Mouse (Mus musculus) macrophage (primary cell): Measurements from ENCODE around the gene Add3. TPM values are rescaled to one million over a fixed set of nuclear protein-coding genes. Genes with fewer than 3 reads are reported as not detected.

Experiments
- H3K27ac ChIP-seq: fragments of 350-480 bp; formaldehyde crosslinking; 2 replicates; pipeline ENCODE4 v1.9.0; 2021
- H3K36me3 ChIP-seq: fragments of 350-480 bp; formaldehyde crosslinking; 2 replicates; pipeline ENCODE4 v1.9.0; 2021; ENCODE audit errors: inconsistent target
- H3K4me3 ChIP-seq: fragments of 350-480 bp; formaldehyde crosslinking; 2 replicates; pipeline ENCODE4 v1.9.0; 2021; ENCODE audit errors: inconsistent target
- H3K79me2 ChIP-seq: fragments of 350-480 bp; formaldehyde crosslinking; 2 replicates; pipeline ENCODE4 v1.9.0; 2021; ENCODE audit errors: inconsistent target
- WGBS: methylation state at CpG from one replicate; pipeline ENCODE4 v1.1.7; 2026; ENCODE audit warnings: inconsistent platforms; ENCODE audit not compliant: missing documents; 5-methylcytosine and 5-hydroxymethylcytosine counted together
- polyA plus RNA-seq: library from polyadenylated mRNA; stranded (reverse); fragments of 250-400 nt; gene quantifications from 3 replicates; pipeline ENCODE4 v1.2.4, GENCODE M21; 2018; ENCODE audit warnings: inconsistent platforms

Gene Add3
- polyA plus RNA-seq, 1 experiment from 2014 or later, result 7.4 TPM

DNA sequence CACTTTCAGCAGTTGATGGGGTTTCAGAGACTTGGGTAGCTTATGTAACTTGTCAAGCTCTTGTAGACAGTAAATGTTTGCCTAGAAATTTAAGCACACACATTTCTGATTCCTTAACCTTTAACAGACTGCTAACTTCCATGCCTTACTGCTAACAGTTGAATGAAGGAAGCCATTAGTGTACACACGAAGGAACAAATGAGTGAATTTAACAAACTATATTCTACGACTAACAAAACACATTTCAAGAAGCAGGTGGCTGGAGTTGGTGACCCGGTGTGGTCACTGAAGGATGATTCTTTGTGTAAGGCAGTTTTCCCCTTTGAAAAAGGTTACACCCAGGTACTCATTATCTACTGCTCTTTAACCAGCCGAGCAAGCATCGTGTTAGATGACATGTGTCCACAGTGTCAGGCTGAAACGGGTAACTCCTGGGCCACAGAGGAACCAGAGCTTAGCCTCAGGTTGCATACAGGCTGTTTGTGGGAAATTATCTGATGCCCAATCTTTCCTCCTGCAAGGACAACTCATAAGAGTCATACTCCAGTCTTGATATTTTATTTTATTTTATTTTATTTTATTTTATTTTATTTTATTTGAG is 17.5 kb upstream of the Add3 start:
- no peak overlapping the region for H3K27ac ChIP-seq
- no peaks in the 10 kb centered on the region for H3K36me3 ChIP-seq
- 80% methylated on average over 6 of the region's 6 CpGs for WGBS
- H3K79me2 ChIP-seq, result no peaks in the 10 kb centered on the region
- H3K4me3 ChIP-seq, result no peak overlapping the region

DNA sequence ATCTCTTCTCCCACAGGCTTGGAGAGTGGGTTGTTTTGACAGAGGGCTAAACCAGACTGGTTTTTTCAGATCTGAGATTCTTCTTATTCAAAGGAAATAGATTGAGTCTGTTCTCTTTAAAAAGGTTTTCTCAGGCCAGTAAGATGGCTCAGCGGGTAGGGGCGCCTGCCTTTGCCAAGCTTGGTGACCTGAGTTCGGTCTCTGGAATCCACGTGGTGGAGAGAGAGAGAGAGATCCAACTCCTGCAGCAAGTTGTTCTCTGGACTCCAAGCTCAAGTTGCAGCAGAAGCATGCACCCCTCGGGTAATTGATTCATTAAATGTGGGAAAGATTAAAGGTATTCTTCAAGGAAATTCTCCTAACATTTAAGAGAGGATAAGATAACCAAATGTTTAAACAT is 16.9 kb upstream of the Add3 start:
- no peaks in the 10 kb centered on the region for H3K36me3 ChIP-seq
- 85% methylated on average over 5 of the region's 5 CpGs for WGBS
- H3K27ac ChIP-seq, result no peak overlapping the region
- H3K79me2 ChIP-seq, result no peaks in the 10 kb centered on the region
- H3K4me3 ChIP-seq, result no peak overlapping the region

DNA sequence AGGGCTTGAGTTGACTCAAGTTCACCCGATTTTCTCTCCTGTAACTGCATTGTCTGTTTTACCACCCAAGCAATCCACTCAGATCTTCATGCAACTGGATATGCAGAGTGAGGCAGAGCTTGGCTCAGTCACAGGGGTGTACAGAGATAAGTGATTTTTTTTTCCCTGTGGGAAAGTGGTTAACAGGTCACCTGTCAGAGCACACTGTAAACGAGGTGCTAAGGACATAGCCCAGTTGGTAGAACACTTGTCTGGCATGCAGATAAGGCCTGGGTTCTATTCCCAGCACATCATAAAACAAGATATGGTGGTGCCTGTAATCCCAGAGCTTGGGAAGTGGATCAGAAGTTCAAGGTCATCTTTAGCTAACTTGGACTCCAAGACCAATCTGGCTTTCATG is 14.6 kb upstream of the Add3 start:
- H3K4me3 ChIP-seq, result no peak overlapping the region
- WGBS, result 92% methylated on average over 2 of the region's 2 CpGs

DNA sequence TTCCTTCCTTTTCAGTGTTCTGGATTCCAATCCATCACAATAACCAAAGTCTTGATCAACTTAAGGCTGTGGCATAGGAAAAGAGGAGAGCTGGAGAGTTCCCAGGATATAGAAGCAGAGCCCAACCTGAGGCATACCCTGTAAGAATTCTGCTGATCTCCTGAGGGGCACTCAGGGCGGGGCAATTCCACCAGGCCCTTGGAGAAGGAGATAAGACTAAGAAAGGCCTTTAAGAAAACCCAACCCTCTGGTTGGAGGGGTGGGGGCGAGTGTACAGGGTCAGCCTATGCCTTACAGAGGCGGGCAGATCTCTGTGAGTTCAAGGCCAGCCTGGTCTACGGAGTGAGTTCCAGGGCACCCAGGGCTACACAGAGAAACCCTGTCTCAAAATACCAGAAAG is 13.7 kb upstream of the Add3 start:
- 94% methylated on average over 4 of the region's 4 CpGs for WGBS
- Histone ChIP-seq H3K4me3 (no peak overlapping the region), H3K27ac (no peak overlapping the region), H3K79me2 (no peaks in the 10 kb centered on the region), H3K36me3 (no peaks in the 10 kb centered on the region)

More for the DNA sequence above, 14.6 kb upstream of the Add3 start:
- Histone ChIP-seq H3K79me2 (no peaks in the 10 kb centered on the region), H3K27ac (no peak overlapping the region), H3K36me3 (no peaks in the 10 kb centered on the region)

DNA sequence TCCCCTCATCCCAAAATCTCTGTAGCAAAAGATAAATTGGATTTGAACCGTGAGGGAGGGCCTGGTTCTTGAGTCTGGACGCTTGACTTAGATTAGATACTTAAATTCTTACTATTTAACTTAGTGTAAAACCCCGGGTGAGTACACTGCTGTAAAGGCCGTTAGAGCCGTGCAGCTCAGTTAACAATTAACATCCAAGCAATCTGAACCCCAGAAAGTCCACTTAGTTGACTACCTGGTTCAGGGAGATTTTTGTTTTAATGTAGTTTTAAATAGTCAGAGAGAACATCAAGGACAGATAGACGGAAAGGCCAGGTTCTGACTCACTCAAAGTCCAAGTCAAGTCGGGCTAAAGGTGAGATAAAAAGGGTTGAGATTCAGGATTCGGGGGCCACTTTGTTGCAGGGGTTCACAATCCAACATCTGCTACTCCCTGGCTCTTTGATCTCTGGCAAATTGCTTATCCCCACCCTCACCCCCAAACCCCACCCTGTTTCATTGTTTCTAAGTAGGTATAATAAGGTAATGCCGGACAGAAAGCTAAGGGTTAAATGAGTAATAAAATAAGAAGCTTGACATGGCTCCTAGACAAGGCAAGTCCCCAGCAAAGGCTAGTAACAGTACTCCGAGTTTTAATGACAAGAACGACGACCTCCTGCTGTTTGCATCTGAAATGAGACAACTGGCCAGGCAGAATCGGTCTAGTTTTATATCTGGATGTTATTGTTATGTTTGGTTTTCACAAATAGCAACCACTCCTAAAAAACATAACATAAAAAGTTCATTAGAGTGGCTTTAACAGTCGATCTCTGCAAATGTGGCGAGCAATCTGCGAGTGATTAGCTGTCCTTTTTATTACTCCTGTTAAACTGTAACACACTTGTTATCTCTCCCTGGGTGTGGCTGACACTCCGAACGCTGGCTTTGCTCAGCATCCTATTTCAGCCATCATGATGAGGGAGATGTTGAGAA is 12.6 kb upstream of the Add3 start:
- WGBS, result 83% methylated on average over 18 of the region's 18 CpGs
- H3K79me2 ChIP-seq, result no peaks in the 10 kb centered on the region
- no peak overlapping the region for H3K27ac ChIP-seq
- no peaks in the 10 kb centered on the region for H3K36me3 ChIP-seq
- H3K4me3 ChIP-seq, result no peak overlapping the region

DNA sequence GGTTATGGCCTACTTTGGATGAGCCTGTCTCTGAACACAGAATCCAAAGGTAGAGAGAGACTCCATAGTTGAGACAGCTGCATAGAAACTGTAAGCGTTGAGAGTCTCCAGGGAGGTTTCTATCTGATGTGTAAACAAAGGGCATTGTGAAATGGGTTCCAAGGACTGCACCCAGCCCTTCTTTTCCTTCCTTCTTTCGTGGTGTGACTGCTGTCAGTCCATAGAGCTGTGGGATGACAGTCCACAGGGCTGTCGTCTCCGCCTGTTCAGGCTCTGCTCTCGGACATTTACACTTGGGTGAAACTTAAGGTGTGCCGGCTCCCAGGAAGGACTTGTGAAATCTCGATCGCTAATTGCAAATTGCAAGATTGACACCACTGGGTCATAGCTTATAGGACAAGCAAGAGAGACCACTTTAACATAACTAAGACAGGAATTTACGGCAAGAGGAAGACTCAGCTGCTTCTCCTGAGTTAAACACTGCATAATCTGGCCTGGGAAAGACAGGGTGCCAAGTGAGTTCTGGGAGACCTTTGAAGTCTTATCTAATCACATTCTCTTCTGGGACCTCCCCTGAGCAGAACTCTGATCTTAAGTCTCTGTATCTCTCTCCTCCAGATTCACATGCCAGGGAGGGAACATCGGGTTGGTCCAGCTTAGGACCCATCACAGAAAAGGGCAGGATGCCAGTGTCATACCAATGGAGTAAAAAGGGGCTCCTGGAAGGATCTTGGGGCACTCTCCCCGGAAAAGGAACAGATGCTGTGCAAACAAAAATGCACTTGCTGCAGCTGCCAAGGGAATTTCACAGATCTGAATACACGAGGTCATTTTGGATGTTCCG is 11.5 kb upstream of the Add3 start:
- Histone ChIP-seq H3K79me2 (no peaks in the 10 kb centered on the region), H3K36me3 (no peaks in the 10 kb centered on the region), H3K27ac (no peak overlapping the region), H3K4me3 (no peak overlapping the region)
- WGBS, result 30% methylated on average over 13 of the region's 13 CpGs

DNA sequence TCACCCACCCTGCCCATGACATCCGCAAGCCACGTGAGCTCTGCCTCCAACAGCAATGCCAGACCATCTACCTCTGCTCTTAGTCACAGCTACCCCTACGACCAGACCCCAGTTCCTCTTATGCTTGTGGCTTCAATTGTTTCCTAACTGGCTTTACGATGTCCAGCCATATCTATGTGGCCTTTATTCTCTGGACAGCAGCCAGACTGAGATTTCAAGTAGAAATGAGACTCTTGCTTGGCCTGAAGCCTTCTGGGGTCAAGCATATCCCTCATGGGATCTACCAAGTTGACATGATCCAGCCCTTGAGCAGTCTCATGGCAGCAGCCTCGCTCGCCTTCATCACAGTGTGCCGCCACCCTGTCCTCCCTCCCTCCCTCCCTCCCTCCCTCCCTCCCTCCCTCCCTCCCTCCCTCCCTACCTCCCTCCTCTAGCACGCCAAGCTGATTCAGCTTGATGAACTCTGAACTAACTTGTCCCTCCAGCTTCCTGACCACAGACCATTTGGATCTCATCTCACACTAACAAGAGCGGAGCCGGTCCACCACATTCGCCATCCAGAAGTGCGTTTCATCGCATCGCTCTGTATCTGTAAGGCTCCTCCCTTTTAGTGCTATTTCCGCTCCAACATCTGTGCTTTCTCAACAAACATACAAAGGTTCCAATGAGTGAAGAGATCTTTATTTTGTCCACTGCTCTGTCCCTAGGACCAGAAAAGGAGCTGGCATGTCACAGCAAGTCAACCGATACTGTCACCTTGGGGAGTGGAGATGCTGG is 9.7 kb upstream of the Add3 start:
- Histone ChIP-seq H3K36me3 (no peaks in the 10 kb centered on the region), H3K4me3 (no peak overlapping the region)
- 81% methylated on average over 13 of the region's 16 CpGs for WGBS

DNA sequence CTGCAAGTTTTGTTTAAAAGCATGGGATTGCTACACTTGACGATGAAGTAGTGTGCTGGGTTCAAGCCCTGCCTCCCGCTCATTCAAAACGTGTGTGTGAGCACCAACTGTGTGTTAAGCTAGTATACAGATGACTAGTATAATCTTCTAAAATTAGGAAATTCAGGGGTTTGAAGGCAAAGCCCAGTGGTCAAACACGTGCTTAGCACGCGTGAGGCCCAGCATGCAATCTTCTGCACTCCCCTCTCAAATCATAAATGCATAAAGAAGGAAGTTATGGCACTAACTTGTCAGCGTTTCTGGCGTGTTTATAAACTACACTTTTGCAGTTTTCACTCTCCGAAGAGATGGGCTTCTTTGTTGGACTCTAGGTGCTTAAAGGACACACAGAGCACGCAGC is 7.8 kb upstream of the Add3 start:
- H3K36me3 ChIP-seq, result no peaks in the 10 kb centered on the region
- WGBS, result 88% methylated on average over 10 of the region's 10 CpGs
- no peak overlapping the region for H3K27ac ChIP-seq
- H3K79me2 ChIP-seq, result no peaks in the 10 kb centered on the region
- H3K4me3 ChIP-seq, result no peak overlapping the region

More for the DNA sequence above, 9.7 kb upstream of the Add3 start:
- Histone ChIP-seq H3K79me2 (no peaks in the 10 kb centered on the region), H3K27ac (no peak overlapping the region)

DNA sequence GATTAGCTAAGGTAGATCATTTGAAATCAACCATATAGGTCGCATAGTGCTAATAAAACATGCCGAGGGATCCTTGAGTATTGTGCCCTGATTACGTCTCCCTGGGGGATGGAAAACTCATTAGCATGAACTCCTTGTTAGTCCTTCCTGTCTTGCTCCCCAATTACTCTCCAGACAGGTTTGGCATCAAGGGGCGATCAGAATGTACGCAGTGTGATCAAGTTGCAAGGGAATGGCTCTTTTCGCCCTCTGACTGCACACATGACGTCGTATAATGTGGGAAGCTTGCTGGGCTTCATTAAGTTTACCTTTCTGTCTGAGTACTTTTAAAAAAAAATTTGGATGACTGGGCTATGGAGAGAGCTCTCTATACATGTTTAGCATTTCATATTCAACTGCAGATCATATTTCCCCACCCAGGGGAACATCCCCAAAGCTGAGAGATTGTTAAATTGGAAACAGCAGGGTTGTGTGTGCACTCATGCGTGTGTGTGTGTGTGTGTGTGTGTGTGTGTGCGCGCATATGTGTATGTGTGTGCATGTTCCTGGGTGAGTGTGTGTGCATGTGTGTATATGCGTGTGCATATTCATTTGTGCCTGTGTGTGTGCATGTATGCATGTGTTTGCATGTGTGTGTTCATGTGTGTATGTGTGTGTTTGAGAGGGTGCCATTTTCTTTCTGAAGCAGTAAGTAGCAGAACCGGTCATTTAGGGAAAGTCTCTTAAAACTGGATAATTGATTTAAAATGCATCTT is 3.7 kb upstream of the Add3 start:
- Histone ChIP-seq H3K27ac (no peak overlapping the region), H3K79me2 (no peaks in the 10 kb centered on the region), H3K4me3 (no peak overlapping the region), H3K36me3 (no peaks in the 10 kb centered on the region)
- 94% methylated on average over 13 of the region's 13 CpGs for WGBS

DNA sequence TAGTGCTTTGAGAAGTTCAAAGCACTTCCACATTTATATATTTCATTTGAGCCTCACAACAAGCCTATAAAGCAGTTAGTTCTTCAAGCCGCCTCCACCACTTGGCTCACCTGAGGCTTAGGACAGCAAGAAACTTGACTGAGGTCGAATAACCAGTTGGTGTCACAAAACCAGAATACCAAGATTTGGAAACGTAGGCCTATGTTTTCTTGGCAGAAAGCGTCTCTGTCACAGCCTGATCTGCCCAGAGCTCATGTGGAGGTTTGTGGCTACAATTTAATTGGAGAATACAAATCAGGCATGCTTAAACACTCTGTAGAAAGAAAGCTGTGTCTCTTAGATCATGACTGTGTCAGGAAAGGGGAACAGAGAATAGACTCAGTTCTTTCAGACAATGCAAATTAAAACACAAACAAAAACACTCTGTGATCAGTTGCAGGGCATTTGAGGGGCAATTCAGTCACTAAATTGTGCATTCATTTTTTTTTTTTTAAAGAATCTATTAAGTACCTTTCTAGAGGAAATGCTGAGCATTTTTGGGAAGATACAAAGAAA is 3.0 kb upstream of the Add3 start:
- Histone ChIP-seq H3K36me3 (no peaks in the 10 kb centered on the region), H3K79me2 (no peaks in the 10 kb centered on the region), H3K27ac (no peak overlapping the region), H3K4me3 (no peak overlapping the region)
- 79% methylated on average over 4 of the region's 4 CpGs for WGBS

DNA sequence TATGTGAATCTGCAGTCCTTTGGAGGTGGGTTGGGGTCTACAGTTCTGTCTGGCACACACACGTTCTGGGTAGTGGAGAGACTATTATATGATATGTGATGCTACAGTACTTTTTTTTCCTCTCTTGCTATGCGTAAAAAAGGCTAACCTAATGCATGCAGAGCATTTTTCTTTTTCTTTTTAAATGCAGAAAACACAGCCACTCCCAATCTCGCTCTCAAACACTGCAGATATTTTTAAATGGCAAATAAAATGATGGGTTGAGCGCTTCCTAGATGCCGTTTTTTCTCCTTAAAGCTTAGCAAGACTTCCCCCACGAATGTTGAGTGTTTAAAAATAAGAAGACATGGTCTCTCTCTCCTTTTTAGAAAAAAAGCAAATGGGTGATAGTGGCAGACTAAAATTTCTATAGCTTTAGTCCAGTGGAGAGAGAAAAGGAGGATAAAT is 584 bp downstream of the Add3 start:
- Histone ChIP-seq H3K36me3 (no peaks in the 10 kb centered on the region), H3K4me3 (peak overlapping the region; percentile 61), H3K79me2 (peaks cover 27% of the 10 kb centered on the region), H3K27ac (peak overlapping the region; percentile 83)
- 1% methylated on average over 6 of the region's 6 CpGs for WGBS

DNA sequence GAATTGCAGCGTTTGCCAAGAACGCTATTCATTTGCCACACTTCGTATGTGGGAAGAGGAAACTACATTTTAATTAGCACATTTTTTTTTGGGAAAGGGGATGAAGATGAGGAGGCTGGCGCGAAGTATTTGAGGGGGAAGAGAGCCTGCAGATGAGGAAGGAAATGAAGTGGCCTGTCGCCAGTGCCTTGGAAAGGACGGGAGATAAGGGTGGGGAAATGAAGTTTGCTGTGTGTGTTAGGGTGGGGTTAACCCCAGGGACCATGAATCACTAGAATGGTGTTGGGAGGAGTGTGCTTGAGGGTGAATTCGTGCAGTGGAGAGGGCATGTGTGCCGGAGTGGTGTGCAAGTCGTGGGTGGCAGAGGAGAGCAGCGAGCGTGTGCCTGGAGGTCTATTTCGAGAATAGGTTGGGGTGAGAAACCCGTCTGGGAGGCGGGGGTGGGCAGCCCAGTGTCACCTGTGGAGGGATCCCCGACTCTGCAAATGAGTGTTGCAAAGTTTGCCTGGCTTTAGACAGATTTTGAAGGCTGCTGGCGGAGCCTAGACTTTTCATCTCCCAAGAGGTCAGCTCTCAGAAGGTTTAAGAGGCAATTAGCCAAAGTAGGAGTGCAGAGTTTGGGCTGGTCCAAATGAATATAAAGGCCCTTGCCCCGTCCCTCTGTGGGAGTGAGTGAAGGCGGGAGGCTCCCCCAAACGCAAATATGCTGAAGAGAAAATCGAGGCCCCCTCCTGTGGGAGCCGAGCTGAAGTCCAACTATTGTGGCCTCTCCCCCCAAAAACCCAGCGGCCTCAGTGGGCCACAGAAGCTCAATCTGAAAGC is 1.2 kb downstream of the Add3 start:
- H3K4me3 ChIP-seq, result peak overlapping the region; percentile 61
- H3K27ac ChIP-seq, result peak overlapping the region; percentile 83
- WGBS, result 1% methylated on average over 23 of the region's 23 CpGs
- peaks cover 33% of the 10 kb centered on the region for H3K79me2 ChIP-seq
- H3K36me3 ChIP-seq, result no peaks in the 10 kb centered on the region
